Mouse (Mus musculus) hindbrain, embryonic 12.5 days (tissue): ENCODE results near the gene Srl. TPM values are rescaled to one million over a fixed set of nuclear protein-coding genes. Genes with fewer than 3 reads are reported as not detected.
"Not testable (repeated sequence)": the region's sequence is repeated elsewhere in the genome, so short reads cannot be mapped to it uniquely, and the experiment has no call there.

Experiments used
- ATAC-seq: fragments of 200-750 bp; cut with Nextera tagmentation; 2 replicates; pipeline ENCODE4 v1.8.0; 2017; ENCODE audit warnings: moderate TSS enrichment; ENCODE audit not compliant: low FRiP score
- H3K27ac ChIP-seq: fragments of 300-500 bp; sonication (generic); 2 replicates; pipeline ENCODE4 v1.5.1; 2016; ENCODE audit warnings: mild to moderate bottlenecking
- H3K27me3 ChIP-seq: fragments of 300-500 bp; sonication (generic); 2 replicates; pipeline ENCODE4 v1.6.1; 2016; ENCODE audit warnings: mild to moderate bottlenecking
- H3K36me3 ChIP-seq: fragments of 300-500 bp; sonication (generic); 2 replicates; pipeline ENCODE4 v1.6.1; 2016; ENCODE audit warnings: mild to moderate bottlenecking
- H3K4me1 ChIP-seq: fragments of 300-500 bp; sonication (generic); 2 replicates; pipeline ENCODE4 v1.6.1; 2016
- H3K4me2 ChIP-seq: fragments of 300-500 bp; sonication (generic); replicated peaks from 2 replicates; pipeline ENCODE4 v1.6.1; 2016; ENCODE audit warnings: mild to moderate bottlenecking
- H3K4me3 ChIP-seq: fragments of 300-500 bp; sonication (generic); 2 replicates; pipeline ENCODE4 v1.5.1; 2016; ENCODE audit warnings: mild to moderate bottlenecking
- H3K9ac ChIP-seq: fragments of 300-500 bp; sonication (generic); 2 replicates; pipeline ENCODE4 v1.6.1; 2016; ENCODE audit warnings: mild to moderate bottlenecking, moderate library complexity
- H3K9me3 ChIP-seq: fragments of 300-500 bp; sonication (generic); replicated peaks from 2 replicates; pipeline ENCODE4 v1.6.1; 2016; ENCODE audit warnings: mild to moderate bottlenecking
- WGBS: fragments of 180-500 bp; shearing (Covaris S2); methylation state at CpG from one replicate; pipeline ENCODE4 v1.1.7; 2016; 5-methylcytosine and 5-hydroxymethylcytosine counted together
- polyA plus RNA-seq: library from polyadenylated mRNA; unstranded; fragments of >200 nt; fragmentation: Nextera tagmentation; extraction: Ambion mirVana; gene quantifications from 2 replicates; pipeline ENCODE4 v1.2.1, GENCODE M21; 2016

Gene Srl
- polyA plus RNA-seq, 1 experiment from 2014 or later, result 25.8 TPM

- Histone ChIP-seq H3K9ac (peak overlapping the region; percentile 73), H3K4me1 (0 out of 2 replicates have a peak, but pooled peaks cover 5% of the 10 kb centered on the region), H3K9me3 (no peaks in the 10 kb centered on the region), H3K36me3 (no peaks in the 10 kb centered on the region), H3K27ac (peak overlapping the region; percentile 40; the same call in 1 of the 2 replicates), H3K27me3 (no peaks in the 10 kb centered on the region), H3K4me2 (peak overlapping the region; percentile 82), H3K4me3 (peak overlapping the region; percentile 48)
- ATAC-seq, result peak; percentile 91
- WGBS, result 16% methylated on average over 42 of the region's 42 CpGs
Measured at GRCm38 (mm10) chr16:4474882-4475803, 66.5 kb downstream of the Srl start.

- H3K9me3 ChIP-seq, H3K36me3 ChIP-seq, H3K27me3 ChIP-seq, ATAC-seq, H3K4me1 ChIP-seq: not testable (repeated sequence)
- Histone ChIP-seq H3K4me2 (peak overlapping the region; percentile 82), H3K9ac (peak overlapping the region; percentile 73), H3K4me3 (peak overlapping the region; percentile 48), H3K27ac (0 out of 2 replicates have a peak overlapping the region, but pooled peaks have one; percentile 40)
- WGBS, result 73% methylated on average over 10 of the region's 10 CpGs
Measured at GRCm38 (mm10) chr16:4474040-4474881, 67.4 kb downstream of the Srl start.

GRCm38 (mm10) chr16:4473231-4473630 lies 68.4 kb downstream of the Srl start:
- no peak for ATAC-seq
- Histone ChIP-seq H3K4me2 (no peak overlapping the region), H3K27me3 (no peaks in the 10 kb centered on the region), H3K4me3 (no peak overlapping the region), H3K9ac (no peak overlapping the region), H3K9me3 (no peaks in the 10 kb centered on the region), H3K4me1 (0 out of 2 replicates have a peak, but pooled peaks cover 5% of the 10 kb centered on the region), H3K27ac (no peak overlapping the region), H3K36me3 (no peaks in the 10 kb centered on the region)
- 62% methylated on average over 5 of the region's 5 CpGs for WGBS

GRCm38 (mm10) chr16:4472687-4473086 lies 68.9 kb downstream of the Srl start:
- ATAC-seq, result no peak
- no peaks in the 10 kb centered on the region for H3K9me3 ChIP-seq
- H3K4me2 ChIP-seq, result no peak overlapping the region
- 0 out of 2 replicates have a peak, but pooled peaks cover 5% of the 10 kb centered on the region for H3K4me1 ChIP-seq
- H3K9ac ChIP-seq, result no peak overlapping the region
- H3K27ac ChIP-seq, result no peak overlapping the region
- no peaks in the 10 kb centered on the region for H3K27me3 ChIP-seq
- 59% methylated on average over 3 of the region's 3 CpGs for WGBS
- no peaks in the 10 kb centered on the region for H3K36me3 ChIP-seq
- H3K4me3 ChIP-seq, result no peak overlapping the region

- Histone ChIP-seq H3K27me3 (no peaks in the 10 kb centered on the region), H3K36me3 (no peaks in the 10 kb centered on the region), H3K4me3 (no peak overlapping the region), H3K4me2 (no peak overlapping the region), H3K4me1 (0 out of 2 replicates have a peak, but pooled peaks cover 4% of the 10 kb centered on the region), H3K27ac (no peak overlapping the region), H3K9ac (no peak overlapping the region), H3K9me3 (no peaks in the 10 kb centered on the region)
- WGBS, result 70% methylated on average over 10 of the region's 10 CpGs
- ATAC-seq, result no peak
Measured at GRCm38 (mm10) chr16:4469599-4470352, 71.8 kb downstream of the Srl start.

GRCm38 (mm10) chr16:4464529-4465089 lies 77.0 kb downstream of the Srl start:
- Histone ChIP-seq H3K4me2 (no peak overlapping the region), H3K4me1 (no peaks in the 10 kb centered on the region), H3K36me3 (no peaks in the 10 kb centered on the region), H3K27me3 (no peaks in the 10 kb centered on the region), H3K4me3 (no peak overlapping the region), H3K27ac (no peak overlapping the region), H3K9me3 (no peaks in the 10 kb centered on the region), H3K9ac (no peak overlapping the region)
- no peak for ATAC-seq
- 77% methylated on average over 9 of the region's 9 CpGs for WGBS

GRCm38 (mm10) chr16:4457927-4458326 lies 83.7 kb downstream of the Srl start:
- Histone ChIP-seq H3K27ac (no peak overlapping the region), H3K36me3 (no peaks in the 10 kb centered on the region), H3K9ac (no peak overlapping the region), H3K9me3 (no peaks in the 10 kb centered on the region), H3K4me3 (no peak overlapping the region), H3K27me3 (no peaks in the 10 kb centered on the region), H3K4me2 (no peak overlapping the region), H3K4me1 (no peaks in the 10 kb centered on the region)
- WGBS, result 86% methylated on average over 3 of the region's 3 CpGs
- ATAC-seq, result no peak

- H3K27me3 ChIP-seq, result no peaks in the 10 kb centered on the region
- H3K27ac ChIP-seq, result no peak overlapping the region
- no peak overlapping the region for H3K9ac ChIP-seq
- ATAC-seq, result no peak
- H3K4me3 ChIP-seq, result no peak overlapping the region
- no peaks in the 10 kb centered on the region for H3K36me3 ChIP-seq
- 88% methylated on average over 5 of the region's 5 CpGs for WGBS
- H3K4me2 ChIP-seq, result no peak overlapping the region
- H3K9me3 ChIP-seq, result no peaks in the 10 kb centered on the region
- H3K4me1 ChIP-seq, result no peaks in the 10 kb centered on the region
Measured at GRCm38 (mm10) chr16:4456391-4456790, 85.2 kb downstream of the Srl start.

GRCm38 (mm10) chr16:4455693-4456092 lies 85.9 kb downstream of the Srl start:
- H3K36me3 ChIP-seq, result no peaks in the 10 kb centered on the region
- no peak overlapping the region for H3K9ac ChIP-seq
- H3K27ac ChIP-seq, result no peak overlapping the region
- H3K27me3 ChIP-seq, result no peaks in the 10 kb centered on the region
- no peak overlapping the region for H3K4me2 ChIP-seq
- no peaks in the 10 kb centered on the region for H3K9me3 ChIP-seq
- ATAC-seq, result no peak
- H3K4me3 ChIP-seq, result no peak overlapping the region
- no peaks in the 10 kb centered on the region for H3K4me1 ChIP-seq
- 79% methylated on average over 4 of the region's 4 CpGs for WGBS

GRCm38 (mm10) chr16:4454563-4454962 lies 87.1 kb downstream of the Srl start:
- no peak for ATAC-seq
- no peaks in the 10 kb centered on the region for H3K4me1 ChIP-seq
- H3K9ac ChIP-seq, result no peak overlapping the region
- no peaks in the 10 kb centered on the region for H3K27me3 ChIP-seq
- 89% methylated on average over 7 of the region's 7 CpGs for WGBS
- no peak overlapping the region for H3K4me3 ChIP-seq
- no peak overlapping the region for H3K27ac ChIP-seq
- no peaks in the 10 kb centered on the region for H3K9me3 ChIP-seq
- no peak overlapping the region for H3K4me2 ChIP-seq
- no peaks in the 10 kb centered on the region for H3K36me3 ChIP-seq

- Histone ChIP-seq H3K27me3 (no peaks in the 10 kb centered on the region), H3K4me1 (no peaks in the 10 kb centered on the region), H3K9ac (no peak overlapping the region), H3K27ac (no peak overlapping the region), H3K36me3 (no peaks in the 10 kb centered on the region), H3K4me2 (no peak overlapping the region), H3K9me3 (no peaks in the 10 kb centered on the region), H3K4me3 (no peak overlapping the region)
- WGBS, result 85% methylated on average over 6 of the region's 6 CpGs
- ATAC-seq, result no peak
Measured at GRCm38 (mm10) chr16:4449418-4449817, 92.2 kb downstream of the Srl start.
